Mouse (Mus musculus): ENCODE data around the gene Spen.

- no peak for TF ChIP-seq CTCF (IDR thresholded peaks at IDR 0.05)
- no peak for TF ChIP-seq EP300 (IDR thresholded peaks at IDR 0.05)
Measured at GRCm38 (mm10) chr4:141536291-141537225, 1.8 kb downstream of the Spen start.
